Mouse (Mus musculus) lung, postnatal 0 days (tissue): ENCODE measurements around the gene Banf2.

Source experiments
- CTCF ChIP-seq: IDR thresholded peaks from 2 replicates; pipeline ENCODE4 v1.5.1; 2016; ENCODE audit warnings: antibody characterized with exemption, mild to moderate bottlenecking
- EP300 ChIP-seq: IDR thresholded peaks from 2 replicates; pipeline ENCODE4 v1.6.1; 2016; ENCODE audit warnings: antibody characterized with exemption, mild to moderate bottlenecking, control low read depth

- no peak for TF ChIP-seq CTCF
- TF ChIP-seq EP300, result no peak
These were observed 74.5 kb downstream of the Banf2 start for GRCm38 (mm10) chr2:144107374-144107773.
